32 mouse cellular contexts compared by ENCODE assay signal in genomic region chr4:35165275-35165674, GRCm38 (mm10). TPM values are rescaled to one million over a fixed set of nuclear protein-coding genes. Genes with fewer than 3 reads are reported as not detected.
DNase-seq lines count a peak whose midpoint lies in the region; ATAC-seq and TF ChIP-seq lines count a peak whose summit lies in the region.
"Had no signal": no experiment of that assay in that cellular context is flagged by ENCODE, and none has a peak within 500 bp of the region (broad histone marks: within the 10 kb centered on the region; RNA-seq: fewer than 3 reads in every experiment).

No protein-coding gene starts in this region.

- POLR2A ChIA-PET in Patski (lab: Charles Lee): no interaction called here

- TF ChIP-seq EP300 in liver, postnatal 0 days (IDR thresholded peaks at IDR 0.05; ENCODE audit: low read depth): no peak

- H3K27ac ChIP-seq in liver, postnatal 0 days (ENCODE audit: low read depth): peak overlapping the region; percentile 75; the same call in 1 of the 2 replicates
- H3K27ac ChIP-seq: embryonic facial prominence, embryonic 10.5 days; forebrain, embryonic 10.5 days; hindbrain, embryonic 15.5 days; limb, embryonic 13.5 days; neural tube, embryonic 15.5 days had no signal

- 68% methylated on average over 2 of the region's 2 CpGs for WGBS in liver, postnatal 0 days (ENCODE audit: insufficient replicate concordance)

- no peak for TF ChIP-seq CTCF in liver, postnatal 0 days (IDR thresholded peaks at IDR 0.05; ENCODE audit: low read depth)
- TF ChIP-seq CTCF in Patski (IDR thresholded peaks at IDR 0.05): no peak

- H3K4me2 ChIP-seq in liver, postnatal 0 days (ENCODE audit: low read depth, low read length): no peak overlapping the region
- H3K4me2 ChIP-seq: hindbrain, embryonic 15.5 days; kidney, embryonic 15.5 days; limb, embryonic 13.5 days; liver, embryonic 15.5 days; neural tube, embryonic 15.5 days had no signal

- no peak; the same call in 1 of the 2 replicates for ATAC-seq in liver, postnatal 0 days
- ATAC-seq in Patski: peak; percentile 15
- ATAC-seq in megakaryocyte, adult 5-6 weeks (ENCODE audit: poor library complexity, severe bottlenecking): peak; percentile 76
- ATAC-seq: midbrain, embryonic 16.5 days had no signal

- H3K27me3 ChIP-seq in liver, postnatal 0 days (ENCODE audit: insufficient read depth, low read length): no peaks in the 10 kb centered on the region
- H3K27me3 ChIP-seq in Patski: no peaks in the 10 kb centered on the region
- H3K27me3 ChIP-seq: hindbrain, embryonic 15.5 days; kidney, embryonic 15.5 days; limb, embryonic 13.5 days; liver, embryonic 15.5 days; neural tube, embryonic 15.5 days had no signal

- H3K9me3 ChIP-seq in liver, postnatal 0 days (ENCODE audit: low read length): no peaks in the 10 kb centered on the region
- H3K9me3 ChIP-seq: embryonic facial prominence, embryonic 10.5 days; forebrain, embryonic 10.5 days; hindbrain, embryonic 15.5 days; kidney, embryonic 15.5 days; limb, embryonic 13.5 days; liver, embryonic 15.5 days; neural tube, embryonic 15.5 days had no signal

- no peak overlapping the region for H3K9ac ChIP-seq in liver, postnatal 0 days (replicated peaks)
- H3K9ac ChIP-seq: hindbrain, embryonic 15.5 days; kidney, embryonic 15.5 days; limb, embryonic 13.5 days; liver, embryonic 15.5 days; neural tube, embryonic 15.5 days had no signal

- CTCF ChIA-PET in Patski (lab: Charles Lee): interaction anchor here (0.7 to 2.0 kb wide), 3 partner anchors 8 to 87 kb away, joined by 3 to 6 read pairs (median 4); partner anchors contain the start of gene Mob3b

- no peak for DNase-seq in liver, postnatal 0 days
- DNase-seq in liver (no peak), Patski (ENCODE audit: low read depth, low spot score) (no peak)
- peak; percentile 42 for DNase-seq in fat pad, adult 2 months (ENCODE audit: extremely low read depth, low read depth, low spot score)
- no peak for DNase-seq in neural tube, embryonic 10.5 days (ENCODE audit: extremely low spot score, low spot score)
- no peak for DNase-seq in frontal cortex, postnatal 36 days (ENCODE audit: low spot score in 2 of 2)
- DNase-seq in adrenal gland, postnatal 10 days: no peak
- DNase-seq: cerebellum, adult 9-10 months; gastrocnemius, postnatal 36 days; heart, postnatal 4 days; kidney, adult 11 months; layer of hippocampus, adult 9-11 months; right cerebral cortex, adult 18-20 months; right cerebral cortex, postnatal 4 days; thymus, adult 2 months; thymus, postnatal 4 days had no signal

- H3K4me1 ChIP-seq in liver, postnatal 0 days (ENCODE audit: insufficient read depth): 0 out of 2 replicates have a peak, but pooled peaks cover 2% of the 10 kb centered on the region
- H3K4me1 ChIP-seq: embryonic facial prominence, embryonic 10.5 days; forebrain, embryonic 10.5 days; hindbrain, embryonic 15.5 days had no signal

- in situ Hi-C loops in Patski (cut with MboI; ENCODE audit: low pct_unique_long_range_greater_than_20kb): no loop called here

- no peaks in the 10 kb centered on the region for H3K36me3 ChIP-seq in liver, postnatal 0 days (replicated peaks; ENCODE audit: insufficient read depth, low read length)
- H3K36me3 ChIP-seq: embryonic facial prominence, embryonic 10.5 days; forebrain, embryonic 10.5 days; hindbrain, embryonic 15.5 days; kidney, embryonic 15.5 days; limb, embryonic 13.5 days; liver, embryonic 15.5 days; neural tube, embryonic 15.5 days had no signal

- H3K4me3 ChIP-seq in liver, postnatal 0 days (ENCODE audit: low read depth, low read length): no peak overlapping the region
- H3K4me3 ChIP-seq: embryonic facial prominence, embryonic 10.5 days; forebrain, embryonic 10.5 days; hindbrain, embryonic 15.5 days; kidney, embryonic 15.5 days; limb, embryonic 13.5 days; liver, embryonic 15.5 days; neural tube, embryonic 15.5 days had no signal

RNA-seq across cellular contexts. Expression of gene Mob3b, which starts 8.0 kb away (rescaled TPM):
- 13.6 and 14.2 TPM in 2 replicates for polyA plus RNA-seq in liver, postnatal 0 days (2015; fragmentation: Nextera tagmentation; extraction: Ambion mirVana)
- 9.8 TPM for polyA plus RNA-seq in Patski (2021)
- total RNA-seq in megakaryocyte, adult 5-6 weeks (2015): 24.1 TPM in 2 replicates
- total RNA-seq in megakaryocyte, adult 5-6 weeks (2017): 12.4 and 15.4 TPM in 2 replicates
- total RNA-seq in adrenal gland, postnatal 10 days (2021): 10 to 100 TPM; 20.9 to 24.1 TPM

RNA-seq across cellular contexts. Expression of gene Ifnk, which starts 13.4 kb away (rescaled TPM):
- 0.27 and 0.50 TPM in 2 replicates for polyA plus RNA-seq in liver, postnatal 0 days (2015; fragmentation: Nextera tagmentation; extraction: Ambion mirVana)
- not detected for polyA plus RNA-seq in Patski (2021)
- total RNA-seq in megakaryocyte, adult 5-6 weeks (2015): not detected in 2 replicates
- total RNA-seq in megakaryocyte, adult 5-6 weeks (2017): not detected in 2 replicates
- total RNA-seq in adrenal gland, postnatal 10 days (2021): not detected
- total RNA-seq: adrenal gland, adult 18-20 months; ES-E14; gastrocnemius, adult 18-20 months; gastrocnemius, postnatal 36 days; heart, postnatal 4 days; left cerebral cortex, adult 18-20 months; left cerebral cortex, postnatal 25 days; megakaryocyte-erythroid progenitor cell, adult 5-6 weeks had no signal
- polyA plus RNA-seq: cortical plate, adult 2 months; kidney, embryonic 15.5 days; midbrain, embryonic 16.5 days; neural tube, embryonic 15.5 days; thymus, adult 2 months had no signal
